Mouse (Mus musculus) spleen, postnatal 10 days (tissue): ENCODE data around the gene Kcnb1.

ENCODE experiments used
- DNase-seq, 2 experiments: peaks; one replicate each; pipeline ENCODE4 v3.0.0; 2021 to 2022; ENCODE audit warnings: low spot score in 2 of 2

The Kcnb1 gene

DNA sequence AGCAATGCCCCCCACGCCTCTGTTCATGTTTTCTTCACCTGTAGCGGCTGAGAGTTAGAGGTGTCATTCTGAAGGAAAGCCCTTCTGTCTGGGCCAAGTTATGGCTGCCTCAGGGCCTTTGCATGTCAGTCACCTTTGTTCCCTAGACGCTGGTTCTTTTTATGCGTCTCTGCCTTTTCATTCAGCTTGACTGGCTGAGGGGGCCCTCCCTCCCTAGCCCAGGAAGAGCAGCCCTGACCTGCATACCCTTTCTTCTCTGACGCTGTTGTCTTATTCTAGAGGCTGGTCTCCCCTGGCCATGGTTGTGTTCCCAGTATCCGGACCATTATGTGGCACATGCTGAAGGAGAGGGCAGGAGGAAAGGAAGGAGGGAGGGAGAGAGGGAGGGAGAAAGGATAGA is 108.8 kb downstream of the Kcnb1 start:
- no peak for DNase-seq

DNA sequence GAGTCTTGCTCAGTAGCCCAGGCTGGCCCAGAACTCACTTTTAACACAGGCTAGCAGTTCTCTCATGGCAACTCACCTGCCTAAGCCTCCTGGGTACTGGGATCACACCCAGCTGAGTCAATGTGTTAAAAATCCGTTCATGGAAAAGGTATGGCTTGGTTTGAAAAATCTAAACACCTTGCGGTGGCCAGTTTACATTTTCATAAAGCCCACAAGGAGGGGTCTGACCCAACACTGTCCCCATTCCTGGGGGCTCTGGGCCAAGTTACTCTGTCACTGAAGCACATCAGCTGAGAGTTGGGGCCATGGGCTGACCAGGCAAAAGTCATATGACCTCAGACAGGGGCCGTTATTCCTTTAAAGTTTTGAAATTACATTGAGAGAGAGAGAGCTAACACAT is 109.6 kb downstream of the Kcnb1 start:
- no peak for DNase-seq

DNA sequence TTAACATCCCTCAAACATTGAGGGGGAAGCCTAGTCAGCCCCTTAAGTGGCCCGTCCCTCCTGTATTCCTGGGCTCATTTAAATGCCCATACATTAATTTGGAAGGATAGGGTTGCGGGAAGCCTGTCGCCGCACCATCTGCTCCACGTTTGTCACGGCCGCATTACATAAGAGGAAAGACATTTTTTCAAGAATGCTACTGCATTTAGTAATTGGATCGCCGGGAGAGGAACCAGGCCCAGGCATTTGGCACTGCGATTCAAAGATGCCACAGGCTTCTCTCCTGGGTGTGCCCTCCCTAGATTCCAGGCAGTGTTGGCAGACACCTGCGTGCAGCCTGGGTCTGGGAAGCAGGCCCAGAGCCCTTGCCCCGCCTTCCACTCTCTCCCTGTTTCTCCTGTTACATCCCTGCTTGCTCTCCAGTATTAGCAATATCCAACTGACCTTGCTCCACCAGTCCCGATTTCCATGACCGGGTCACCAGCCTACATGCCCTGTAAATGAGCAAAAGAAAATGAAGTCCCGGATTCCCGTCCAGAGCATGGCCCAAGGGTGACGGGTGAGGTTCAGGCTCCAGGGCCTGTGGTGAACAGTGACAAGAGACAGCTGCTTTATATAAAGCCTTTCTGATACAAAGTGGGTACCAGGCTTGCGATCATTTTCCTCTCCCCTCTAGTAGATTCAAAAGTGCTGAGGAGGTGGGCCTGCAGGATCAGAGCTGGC is 110.3 kb downstream of the Kcnb1 start:
- no peak for DNase-seq

GRCm38 (mm10) chr2:167078931-167079495 is 110.9 kb downstream of the Kcnb1 start:
- no peak for DNase-seq

DNA sequence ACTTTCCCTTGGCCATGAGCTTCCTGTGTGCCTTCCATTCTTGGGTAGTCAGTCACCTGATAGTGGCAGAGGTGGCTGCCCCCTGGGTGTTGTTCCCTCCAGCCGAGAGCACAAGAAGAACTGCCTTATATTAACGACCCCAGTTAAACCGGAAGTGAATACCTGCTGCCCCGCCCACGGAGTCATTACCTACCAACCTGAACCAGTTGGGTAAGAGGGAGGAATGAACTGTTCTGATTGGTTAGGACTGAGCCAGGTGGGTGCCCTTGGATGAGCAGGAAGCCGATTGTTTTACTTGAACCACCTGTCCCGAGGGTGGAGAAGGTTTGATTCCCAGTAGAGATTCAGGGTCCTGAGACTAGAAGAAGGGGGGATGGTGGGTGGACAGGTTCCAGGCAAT is 111.5 kb downstream of the Kcnb1 start:
- no peak for DNase-seq

- DNase-seq, result no peak
Measured at GRCm38 (mm10) chr2:167077199-167077962, 112.6 kb downstream of the Kcnb1 start.

DNA sequence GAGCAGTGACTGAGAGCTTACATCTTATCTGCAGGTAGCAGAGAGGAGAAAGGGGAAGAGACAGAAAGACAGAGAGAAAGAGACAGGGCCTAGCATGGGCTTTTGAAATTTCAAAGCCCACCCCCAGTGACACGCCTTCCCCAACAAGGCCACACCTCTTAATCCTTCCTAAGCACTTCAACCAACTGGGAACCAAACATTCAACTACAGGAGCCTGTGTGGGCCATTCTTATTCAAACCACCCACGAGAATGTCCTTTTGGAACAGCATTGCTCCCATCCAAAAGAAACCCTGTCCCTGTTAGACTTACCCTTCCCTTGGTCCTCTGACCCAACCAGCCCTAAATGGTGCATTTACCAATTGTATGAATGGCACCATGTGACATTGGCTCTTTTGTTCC is 113.2 kb downstream of the Kcnb1 start:
- DNase-seq, result no peak

GRCm38 (mm10) chr2:167076352-167076751 is 113.6 kb downstream of the Kcnb1 start:
- DNase-seq, result no peak

- DNase-seq, result no peak
Measured at GRCm38 (mm10) chr2:167074587-167074986, 115.4 kb downstream of the Kcnb1 start.

DNA sequence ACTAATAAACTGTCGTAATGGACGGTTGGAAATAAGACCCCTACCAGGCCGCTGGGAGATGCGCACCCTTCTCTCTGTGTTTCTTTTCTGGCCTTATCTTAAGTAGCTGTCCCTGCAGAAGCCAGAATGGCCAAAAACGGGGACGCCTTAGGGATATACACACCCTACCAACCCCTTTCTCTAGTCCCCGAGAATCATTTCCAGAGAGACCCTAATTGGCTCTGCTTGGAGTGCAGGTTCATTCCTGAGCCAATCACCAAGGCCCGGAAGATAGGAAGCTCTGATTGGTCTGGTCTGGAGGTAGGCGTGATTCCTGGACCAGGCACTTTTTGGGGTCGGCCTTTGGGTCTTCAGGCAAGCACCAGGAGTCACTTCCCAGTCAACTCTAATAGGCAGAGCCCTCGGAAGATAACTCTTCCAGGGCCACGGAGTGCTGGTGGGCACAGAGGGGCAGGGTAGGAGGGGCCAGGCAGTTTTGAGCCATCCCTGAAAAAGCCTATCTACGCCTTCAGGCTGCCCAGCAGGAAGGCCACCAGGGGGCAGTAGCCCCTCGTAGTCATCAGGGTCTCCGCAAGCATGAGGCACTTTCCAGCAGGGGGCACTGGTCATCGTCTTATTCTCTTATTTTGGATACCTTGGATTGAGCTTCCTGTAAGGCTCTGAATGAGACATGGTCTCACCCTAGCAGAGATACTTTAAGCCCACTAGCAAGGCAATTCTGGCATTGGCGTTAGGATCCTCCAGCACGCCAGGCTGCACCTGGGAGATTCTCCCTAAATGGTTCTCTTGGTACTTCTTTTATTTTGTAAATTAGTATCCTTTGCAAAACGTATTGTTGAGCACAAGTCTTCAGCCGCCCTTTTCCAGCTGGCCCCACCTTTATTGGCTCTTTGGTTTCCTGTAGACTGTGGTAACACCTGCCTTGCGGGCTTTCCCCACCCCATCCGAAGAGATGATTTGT is 118.0 kb downstream of the Kcnb1 start:
- peak; percentile 87 to 96 for DNase-seq

GRCm38 (mm10) chr2:167071266-167071640 is 118.7 kb downstream of the Kcnb1 start:
- DNase-seq, result no peak

DNA sequence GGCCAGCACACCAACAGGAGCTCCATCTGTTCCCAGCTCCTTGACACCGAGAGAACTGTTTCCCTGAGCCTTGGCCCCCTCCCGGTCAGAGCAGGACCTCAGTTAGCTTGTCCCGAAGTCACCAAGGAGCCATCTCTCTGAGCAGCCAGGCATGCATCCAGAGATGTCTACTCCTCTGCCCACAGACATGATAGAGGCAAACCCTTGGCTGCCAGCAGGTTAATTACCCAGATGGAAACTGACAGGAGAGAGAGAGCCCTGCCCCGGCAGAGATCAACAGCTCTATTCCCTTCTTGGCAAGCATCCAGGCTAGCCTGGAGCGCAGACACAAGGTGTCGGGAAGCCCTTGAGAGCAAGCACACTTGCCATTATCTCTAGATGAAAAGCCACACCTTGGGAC is 119.6 kb downstream of the Kcnb1 start:
- DNase-seq, result no peak

- no peak for DNase-seq
Measured at GRCm38 (mm10) chr2:167067575-167067974, 122.4 kb downstream of the Kcnb1 start.

- no peak for DNase-seq
Measured at GRCm38 (mm10) chr2:167066528-167067516, 123.1 kb downstream of the Kcnb1 start.

- no peak for DNase-seq
Measured at GRCm38 (mm10) chr2:167066031-167066430, 123.9 kb downstream of the Kcnb1 start.

- no peak for DNase-seq
Measured at GRCm38 (mm10) chr2:167064601-167065295, 125.2 kb downstream of the Kcnb1 start.

GRCm38 (mm10) chr2:167063906-167064496 is 126.0 kb downstream of the Kcnb1 start:
- no peak for DNase-seq

GRCm38 (mm10) chr2:167062965-167063880 is 126.7 kb downstream of the Kcnb1 start, which contains the start of gene Znfx1:
Gene Znfx1, minus strand, starts transcription at chr2:167063015.
- DNase-seq, result peak; percentile 98 to 99
